Mouse (Mus musculus) kidney, postnatal 4 days (tissue): ENCODE data around the gene Olfr1450.
"Not testable (repeated sequence)": the region's sequence is repeated elsewhere in the genome, so short reads cannot be mapped to it uniquely, and the experiment has no call there.

ENCODE experiments used
- DNase-seq, 2 experiments: peaks; one replicate each; pipeline ENCODE4 v3.0.0; 2021; ENCODE audit warnings: mixed read lengths in 2 of 2

Olfr1450 gene

GRCm38 (mm10) chr19:12949958-12950357 lies at the start of gene Olfr1450:
TSS of gene Olfr1450 (plus strand) at chr19:12950258.
- no peak for DNase-seq

- no peak for DNase-seq
These were observed 46.4 kb upstream of the Olfr1450 start, which contains the start of gene Olfr1447 for GRCm38 (mm10) chr19:12903643-12904042. TSS of gene Olfr1447 (minus strand) at chr19:12903743.

DNA sequence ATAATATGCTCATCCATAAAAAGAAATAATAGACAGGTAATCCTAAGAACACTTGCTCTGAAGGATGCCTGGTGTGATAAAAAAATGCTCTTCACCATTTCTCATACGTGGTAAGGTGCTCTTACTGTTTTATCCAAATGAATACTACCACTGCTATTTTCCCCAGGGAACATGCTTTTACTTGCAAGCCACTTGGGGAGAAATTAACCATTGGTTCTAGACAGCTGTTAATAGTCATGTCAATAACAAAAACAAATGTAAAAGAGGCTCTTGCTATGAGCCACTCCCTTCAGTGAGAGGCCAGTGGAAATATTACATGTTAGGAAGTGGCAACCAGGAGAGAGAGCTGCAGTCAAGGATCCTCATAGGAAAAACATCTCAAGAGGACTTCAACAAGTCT lies 25.7 kb upstream of the Olfr1450 start, which contains the start of gene Olfr1448:
Gene Olfr1448, minus strand, starts transcription at position 101 of the 400 bp plus-strand sequence.
- no peak for DNase-seq

GRCm38 (mm10) chr19:12930540-12930939 lies 19.5 kb upstream of the Olfr1450 start, which contains the start of gene Olfr1449:
TSS of gene Olfr1449 (plus strand) at chr19:12930840.
- DNase-seq = no peak

GRCm38 (mm10) chr19:12970082-12970481 lies 20.0 kb downstream of the Olfr1450 start:
- DNase-seq = not testable (repeated sequence)

DNA sequence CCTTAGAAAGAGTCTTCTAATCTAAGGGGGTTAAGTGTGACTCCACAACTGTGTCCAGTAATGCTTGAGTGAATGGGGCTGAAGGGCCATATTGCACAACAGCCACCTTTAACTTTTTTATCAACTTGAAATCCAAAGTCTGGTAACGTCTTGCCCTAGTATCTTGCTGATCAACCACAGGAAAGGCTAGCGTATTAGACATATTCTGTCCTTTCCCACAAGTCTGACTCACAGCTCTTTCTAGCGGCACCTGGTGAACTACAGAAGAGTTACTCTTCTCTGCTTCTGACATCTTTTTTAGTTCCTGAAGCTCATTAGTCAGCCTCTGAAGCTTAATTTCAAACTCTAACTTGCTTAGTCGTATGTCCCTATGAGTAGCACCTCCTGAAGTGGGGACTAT lies 42.3 kb downstream of the Olfr1450 start:
- not testable (repeated sequence) for DNase-seq

- DNase-seq = no peak
These were observed 44.7 kb downstream of the Olfr1450 start, which contains the start of gene Olfr1451 for GRCm38 (mm10) chr19:12994714-12995113. TSS of gene Olfr1451 (plus strand) at chr19:12995014.
